Mouse (Mus musculus) retina, adult 2 months (tissue): ENCODE measurements around the gene Relt.

Experiments
- DNase-seq: peaks from one replicate; pipeline ENCODE4 v3.0.0-alpha.2; 2012; ENCODE audit warnings: low read depth, low spot score

Gene Relt

DNA sequence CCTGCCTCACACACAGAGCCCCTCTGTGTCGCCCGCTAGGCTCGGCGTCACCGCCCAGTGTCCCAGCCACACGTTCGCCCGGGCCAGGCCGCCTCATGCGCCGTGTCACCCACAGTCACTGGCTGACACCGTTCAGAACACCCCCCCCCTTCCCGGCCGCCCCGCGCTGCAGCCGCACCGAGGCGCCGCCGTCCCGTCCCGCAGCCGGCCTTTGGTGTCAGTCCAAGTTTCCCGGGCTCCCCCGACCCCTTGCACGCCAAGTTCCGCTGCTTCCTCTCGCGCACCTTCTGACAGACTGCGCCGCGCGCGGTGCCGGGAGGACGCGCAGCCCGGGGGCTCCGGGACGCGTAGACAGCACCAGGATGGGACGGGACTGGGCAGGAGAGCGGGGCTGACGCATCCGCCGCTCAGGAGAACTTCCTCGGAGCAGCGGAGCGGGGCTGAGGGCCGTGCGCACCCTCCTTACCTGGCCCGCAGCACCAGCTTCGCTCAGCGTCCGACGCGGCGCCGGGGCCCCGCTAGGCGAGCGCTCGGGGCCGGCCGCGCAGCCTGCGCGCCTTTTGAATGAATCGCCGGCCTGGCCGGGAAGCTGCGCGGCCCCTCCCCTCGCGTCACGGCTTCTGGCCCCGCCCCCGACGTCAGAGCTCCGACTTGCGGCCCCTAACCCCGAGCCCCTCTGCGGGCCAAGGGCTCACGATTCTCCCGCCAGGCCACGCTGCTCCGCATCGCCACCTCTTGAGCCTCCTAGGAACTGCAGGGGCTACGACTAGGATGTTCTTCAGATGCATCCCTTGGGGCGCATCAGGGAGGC lies at the start of gene Relt:
Relt (minus strand) TSS at position 619 of the 811 bp plus-strand sequence.
- peak; percentile 60 for DNase-seq

DNA sequence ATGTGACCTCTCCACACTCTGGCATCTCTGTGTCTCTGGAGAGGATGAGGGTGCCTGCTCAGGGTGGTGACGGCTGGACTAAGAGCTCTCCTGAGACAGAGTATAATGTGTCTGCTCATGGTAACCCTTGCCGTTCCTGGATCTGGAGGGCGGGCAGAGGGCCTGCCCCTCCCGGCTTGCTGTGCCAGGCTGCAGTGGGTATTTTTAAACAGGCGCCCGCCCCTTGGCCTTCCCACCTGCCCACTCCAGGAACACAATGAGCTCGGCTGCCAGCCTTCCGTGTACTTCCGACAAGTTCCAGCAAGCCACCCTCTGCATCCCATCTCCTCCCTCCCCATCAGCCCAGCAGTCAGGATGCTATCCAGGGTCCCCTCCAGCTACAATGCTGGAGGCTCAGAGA lies 48.5 kb upstream of the Relt start:
- DNase-seq, result no peak

DNA sequence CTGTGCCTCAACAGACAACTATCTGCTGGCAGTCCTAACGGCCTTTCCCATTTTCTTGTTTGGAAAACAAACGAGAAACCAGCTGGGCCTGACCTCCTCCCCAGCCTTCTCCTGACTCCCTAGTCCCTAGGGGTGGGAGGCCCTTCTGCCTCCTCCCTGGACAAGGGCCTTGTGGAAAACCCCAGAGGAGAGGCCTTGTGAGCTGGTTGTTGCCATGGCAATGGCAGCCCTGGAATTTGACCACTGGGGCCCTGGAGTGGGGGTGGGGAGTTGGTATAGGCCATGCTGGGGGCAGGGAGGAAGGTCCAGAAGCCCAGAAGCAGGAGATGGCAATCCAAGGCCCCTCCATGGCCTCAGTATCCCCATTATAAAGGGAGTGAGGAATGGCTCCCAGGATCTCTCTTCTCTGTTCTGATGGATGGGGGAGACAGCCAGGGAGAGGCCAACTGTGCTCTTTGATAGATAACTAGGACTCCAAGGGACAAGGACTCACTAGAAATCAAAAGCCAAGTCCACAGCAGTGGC lies 48.1 kb upstream of the Relt start:
- DNase-seq, result no peak

DNA sequence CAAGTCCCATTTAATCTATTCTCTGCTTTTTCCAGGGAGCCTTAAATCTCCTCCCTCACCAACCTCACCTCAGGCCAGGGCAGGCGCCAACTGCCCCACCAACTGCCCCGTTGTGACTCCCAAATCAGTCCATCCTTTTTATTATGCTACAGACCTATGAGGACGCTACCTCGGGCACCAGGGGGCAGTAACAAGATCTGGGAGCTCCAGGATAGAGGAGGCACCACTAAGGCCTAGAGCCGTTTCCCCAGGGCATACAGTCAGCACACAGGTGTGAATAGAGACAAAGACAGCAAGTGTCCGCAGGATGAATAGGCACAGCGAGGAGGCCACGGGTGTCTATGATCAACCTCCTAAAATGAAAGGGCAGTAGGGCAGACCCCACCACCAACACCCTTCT lies 45.3 kb upstream of the Relt start:
- no peak for DNase-seq

DNA sequence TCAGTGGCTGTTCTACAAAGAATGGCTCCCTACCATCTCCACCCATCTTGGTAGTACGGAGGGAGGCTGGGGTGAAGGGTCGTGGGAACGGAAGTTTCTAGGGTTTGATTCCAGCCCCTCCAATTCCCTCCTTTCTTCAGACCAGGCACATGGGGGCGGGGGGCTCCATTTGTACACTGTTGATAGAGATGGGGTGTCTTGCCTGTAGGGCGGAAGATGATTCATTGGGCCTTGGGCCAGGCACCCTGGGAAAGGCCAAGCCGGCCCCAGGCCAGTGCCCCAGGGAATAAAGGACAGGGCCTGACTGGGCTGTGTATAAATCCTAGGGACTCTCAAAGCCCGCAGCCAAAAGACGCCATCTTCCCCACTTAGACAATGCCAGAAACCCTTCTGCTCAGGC lies 44.8 kb upstream of the Relt start:
- no peak for DNase-seq

DNA sequence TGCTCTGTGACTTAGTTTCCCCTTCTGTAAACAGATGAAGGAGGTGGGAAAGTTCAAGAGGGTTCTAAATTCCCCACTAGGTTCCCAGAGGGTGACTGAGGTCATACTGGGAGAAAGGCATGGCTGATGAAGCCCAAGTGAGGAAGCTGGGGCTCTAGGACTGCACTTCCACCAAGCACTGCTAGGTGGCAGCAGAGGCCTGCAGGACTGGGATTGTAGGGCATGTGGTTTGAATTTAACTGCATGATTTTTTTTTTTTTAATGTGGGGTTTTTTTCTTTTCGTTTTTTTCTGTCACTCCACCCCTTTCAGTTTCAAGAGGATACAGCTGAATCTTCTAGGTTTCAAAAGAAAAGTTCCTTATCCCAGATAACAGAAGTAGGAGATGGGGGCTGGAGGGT lies 44.0 kb upstream of the Relt start:
- no peak for DNase-seq

DNA sequence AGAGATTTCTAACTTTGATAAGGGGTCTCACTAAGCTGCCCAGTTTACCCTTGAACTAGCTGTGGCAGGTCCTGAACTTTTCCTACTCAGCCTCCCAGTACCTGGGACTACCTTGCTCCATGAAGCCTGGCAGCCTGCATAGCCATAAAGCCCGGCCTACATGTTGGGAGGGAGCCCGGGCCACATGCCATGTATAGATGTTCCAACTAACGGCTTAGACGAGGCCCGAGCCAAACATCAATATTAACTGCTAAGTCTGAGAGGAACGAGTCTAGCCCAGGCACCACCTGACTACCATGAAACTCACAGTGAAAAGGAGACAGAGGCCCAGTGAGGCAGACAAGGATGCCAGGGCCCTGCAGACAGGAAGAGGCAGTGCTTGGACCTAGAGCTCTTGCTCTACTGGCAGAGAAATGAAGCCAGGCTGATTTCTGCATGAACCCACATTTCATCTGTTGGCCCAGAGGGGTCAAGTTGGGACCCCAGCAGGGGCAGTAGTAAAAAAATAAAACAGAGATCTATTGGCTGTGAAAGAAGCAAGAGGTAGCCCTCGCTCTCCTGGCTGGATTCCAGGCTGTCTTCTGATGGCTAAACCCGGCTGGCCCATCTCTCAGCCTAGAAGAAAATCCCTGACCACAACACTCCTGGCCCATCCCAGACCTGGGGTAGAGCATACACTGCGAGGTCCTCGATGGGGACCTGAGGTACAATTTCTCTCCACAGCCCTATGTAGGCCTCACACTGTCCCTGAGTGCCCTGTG lies 43.0 kb upstream of the Relt start:
- DNase-seq, result no peak

DNA sequence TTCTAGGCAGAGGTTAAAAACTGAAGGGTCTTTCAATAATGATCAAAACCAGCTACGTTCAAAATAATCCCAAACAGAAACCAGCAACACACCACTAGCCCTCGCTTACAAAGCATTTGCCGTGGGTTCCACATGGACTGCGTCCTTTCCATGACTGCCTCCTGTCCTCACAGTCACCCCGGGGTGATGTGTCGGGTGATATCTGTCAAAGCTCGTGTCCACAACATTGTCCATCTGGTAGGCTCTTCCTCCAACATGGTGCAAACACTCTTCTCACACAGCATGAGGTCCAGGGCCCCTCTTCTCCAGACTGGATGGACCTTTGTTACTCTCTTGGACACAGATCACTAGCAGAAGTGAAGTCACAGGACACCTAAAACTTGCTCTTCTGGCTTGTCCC lies 41.8 kb upstream of the Relt start:
- DNase-seq, result no peak

DNA sequence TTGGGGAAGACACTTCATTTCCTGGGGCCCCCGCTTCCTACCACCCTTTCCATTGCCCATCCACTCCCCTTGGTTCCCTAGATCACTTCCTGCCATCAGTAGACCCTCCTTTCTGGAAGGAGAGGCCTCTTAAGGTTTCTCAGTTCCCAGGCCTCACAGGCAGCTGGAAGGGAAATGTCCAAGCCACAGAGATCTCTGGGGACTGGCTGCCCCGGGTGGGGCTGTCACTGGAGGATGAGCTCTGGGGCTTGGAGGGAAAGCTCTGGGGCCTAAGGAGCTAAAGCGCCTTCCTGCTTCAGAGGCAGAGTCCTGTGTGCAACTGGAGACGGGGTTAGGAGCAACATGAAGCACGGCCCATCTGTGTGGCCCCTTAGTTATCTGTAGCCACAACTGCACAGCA lies 41.4 kb upstream of the Relt start:
- DNase-seq, result no peak

DNA sequence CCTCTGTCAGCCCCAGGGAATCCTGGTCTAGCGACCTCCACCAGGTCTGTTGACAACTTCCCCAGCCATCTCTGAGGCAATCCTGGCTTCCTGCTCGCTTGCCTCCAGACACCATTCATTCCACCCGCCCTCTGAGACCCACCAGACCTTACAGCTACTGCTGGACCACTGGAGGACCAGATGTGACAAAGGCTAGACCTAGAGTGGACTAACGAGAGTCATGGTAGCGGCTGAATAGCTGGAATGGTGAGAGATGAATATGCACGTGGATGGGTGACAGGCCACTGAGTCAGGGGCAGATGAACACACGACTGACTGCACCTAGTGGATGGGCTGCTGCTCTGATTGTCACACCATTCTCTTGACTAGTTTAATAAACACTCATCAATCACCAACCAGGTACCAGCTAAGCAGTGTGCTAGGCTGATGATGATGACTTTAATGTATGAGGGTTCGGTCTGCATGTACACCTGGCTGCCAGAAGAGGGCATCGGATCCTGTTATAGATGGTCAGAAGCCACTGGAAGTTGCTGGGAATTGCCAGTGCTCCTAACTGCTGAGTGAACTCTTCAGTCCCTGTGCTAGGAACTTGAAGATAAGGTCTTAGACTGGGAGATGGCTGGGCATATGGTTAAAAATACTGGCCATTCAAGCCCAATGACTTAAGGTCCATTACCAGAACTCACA lies 39.3 kb upstream of the Relt start:
- no peak for DNase-seq

DNA sequence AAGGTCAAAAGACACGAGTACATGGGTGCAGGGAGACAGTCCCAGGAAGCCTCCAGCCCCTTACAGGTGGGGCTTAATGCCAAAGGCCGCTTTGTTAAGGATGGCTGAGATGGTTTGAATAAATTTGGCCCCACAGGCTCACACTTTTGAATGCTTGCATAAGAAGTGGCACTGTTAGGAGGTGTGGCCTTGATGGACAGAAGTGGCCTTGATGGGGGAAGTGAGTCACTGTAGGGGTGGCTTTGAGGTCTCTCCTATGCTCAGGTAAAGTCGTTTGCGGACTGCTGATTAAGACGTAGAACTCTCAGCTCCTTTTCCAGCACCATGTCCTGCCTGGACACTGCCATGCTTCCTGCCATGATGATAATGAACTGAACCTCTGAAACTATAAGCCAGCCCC lies 34.6 kb upstream of the Relt start:
- DNase-seq, result no peak

DNA sequence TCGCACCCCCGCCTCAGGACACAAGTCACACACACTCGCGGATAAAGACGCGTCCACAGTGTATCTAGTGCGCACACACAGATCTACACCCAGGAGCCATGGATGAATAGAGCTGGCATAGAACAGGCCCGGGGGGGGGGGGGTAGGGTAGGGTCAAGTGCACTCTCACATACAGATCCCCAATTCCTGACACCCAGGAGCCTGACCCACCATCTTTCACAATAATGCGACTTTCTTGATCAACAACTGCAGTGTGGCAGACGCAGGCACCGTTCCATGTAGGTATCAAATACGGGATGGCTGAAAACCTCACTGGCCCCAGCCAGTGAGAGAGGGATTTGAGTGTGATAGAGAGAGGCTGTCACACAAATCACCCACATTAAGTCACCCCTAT lies 31.6 kb upstream of the Relt start:
- DNase-seq, result no peak

DNA sequence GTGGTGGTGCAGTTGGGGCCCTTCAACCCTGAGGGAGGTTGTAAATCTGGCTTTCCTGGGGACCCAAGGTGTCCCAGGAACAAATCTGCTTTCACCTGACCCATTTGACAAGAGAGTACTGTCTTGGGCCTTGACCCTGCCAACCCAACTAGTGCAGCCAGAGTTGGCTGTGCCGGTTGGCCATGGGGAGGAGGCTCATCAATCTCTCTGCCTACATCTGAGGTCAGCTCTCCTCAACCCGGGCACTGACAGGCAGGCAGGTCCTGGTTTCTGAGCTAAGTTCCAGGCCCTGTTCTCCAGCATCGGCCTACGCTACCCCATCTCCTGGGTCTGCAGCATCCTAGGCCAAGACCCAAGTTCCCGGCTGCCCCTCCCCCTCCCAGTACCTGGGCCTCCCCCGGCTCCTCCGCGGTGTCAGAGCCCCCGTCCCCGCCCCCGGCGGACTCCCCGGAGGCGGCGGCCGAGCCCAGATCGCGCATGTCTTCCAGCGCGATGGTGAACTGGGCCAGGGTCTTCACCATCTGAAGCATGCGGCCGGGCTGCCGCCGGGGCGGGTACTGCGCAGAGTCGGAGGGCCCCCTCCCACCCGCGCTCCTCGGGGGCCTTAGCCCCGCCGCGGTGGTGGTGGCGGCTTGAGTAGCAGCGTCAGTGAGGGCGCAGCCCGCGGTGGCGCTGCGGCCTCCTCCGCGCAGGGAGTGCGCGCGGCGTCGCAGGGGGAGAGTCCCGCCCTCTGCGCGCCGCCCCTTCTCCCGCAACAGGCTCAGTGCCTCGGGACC lies 31.0 kb upstream of the Relt start:
- DNase-seq, result no peak

DNA sequence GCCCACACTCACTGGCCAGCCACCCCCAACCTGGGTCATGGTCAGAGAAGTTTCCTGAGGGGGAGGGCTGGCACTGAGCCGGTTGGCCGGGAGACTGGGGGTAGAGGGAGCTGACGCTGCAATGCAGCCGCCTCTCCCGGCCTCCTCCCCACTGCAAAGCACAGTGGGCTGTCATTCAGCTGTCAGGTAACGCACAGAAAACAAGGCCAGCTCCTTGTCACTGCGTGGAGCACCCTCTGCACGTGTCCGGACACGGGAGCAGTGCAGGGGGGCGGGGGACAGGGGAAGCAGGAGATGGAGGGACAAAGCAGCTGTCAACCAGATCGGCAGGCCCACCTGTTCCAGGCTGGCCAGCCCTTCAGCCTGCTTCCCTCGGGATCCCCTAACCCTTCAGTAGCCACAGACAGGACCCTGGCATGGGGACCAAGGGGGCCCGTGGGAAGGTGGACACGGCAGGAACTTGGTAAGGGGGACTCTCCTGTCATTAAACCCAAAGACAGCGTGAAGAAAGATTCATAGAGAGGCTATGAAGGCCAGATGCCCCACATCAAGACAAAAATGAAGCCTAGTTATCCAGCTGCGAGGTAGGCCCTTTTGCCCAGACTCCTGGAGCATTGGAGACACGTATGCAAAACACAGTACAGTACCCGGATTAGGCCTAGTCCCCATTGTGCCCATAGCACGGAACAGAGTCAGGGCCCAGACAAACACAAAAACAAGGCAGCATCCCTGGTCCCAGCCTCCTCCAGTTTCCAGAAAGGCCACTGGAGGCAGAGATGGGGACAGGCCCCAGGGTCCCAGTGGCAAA lies 30.2 kb upstream of the Relt start:
- no peak for DNase-seq

DNA sequence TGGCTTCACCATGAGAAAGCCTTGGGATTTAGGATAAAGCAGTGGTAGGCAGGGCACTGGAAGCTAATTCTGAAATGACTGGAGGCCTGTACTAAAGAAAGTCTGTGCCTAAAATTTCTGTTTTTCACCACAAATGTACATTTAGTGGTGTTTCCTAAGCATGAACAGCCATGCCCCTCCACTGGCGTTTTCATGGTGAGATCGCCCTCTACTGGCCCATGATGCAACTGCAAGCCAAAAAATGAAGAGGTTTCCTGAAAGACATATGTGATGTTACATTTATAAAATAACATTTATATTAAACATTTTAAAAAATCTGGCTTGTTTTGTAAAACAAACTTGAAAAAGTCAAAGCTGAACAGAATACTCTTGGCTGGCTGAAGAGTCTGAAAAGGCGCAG lies 23.3 kb upstream of the Relt start:
- DNase-seq, result no peak

DNA sequence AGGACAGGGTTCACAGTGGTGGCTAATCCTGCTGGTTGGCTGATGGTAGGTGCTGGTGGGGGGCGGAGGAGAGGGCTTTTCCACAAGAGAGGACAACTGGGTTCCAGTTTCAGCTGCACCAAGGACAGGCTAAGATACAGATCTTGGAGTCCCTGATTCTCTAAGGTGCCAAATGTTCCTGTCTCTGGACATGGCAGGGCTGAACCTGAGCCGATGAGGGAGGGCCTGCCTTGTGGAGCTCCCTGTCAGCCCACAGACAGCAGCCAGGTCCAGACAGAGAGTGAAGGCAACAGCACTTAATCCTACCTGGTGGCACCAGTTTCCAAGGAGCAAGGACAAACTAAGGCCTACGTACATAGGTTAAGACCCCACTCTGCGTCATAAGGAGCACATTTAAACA lies 21.2 kb upstream of the Relt start:
- DNase-seq, result no peak

DNA sequence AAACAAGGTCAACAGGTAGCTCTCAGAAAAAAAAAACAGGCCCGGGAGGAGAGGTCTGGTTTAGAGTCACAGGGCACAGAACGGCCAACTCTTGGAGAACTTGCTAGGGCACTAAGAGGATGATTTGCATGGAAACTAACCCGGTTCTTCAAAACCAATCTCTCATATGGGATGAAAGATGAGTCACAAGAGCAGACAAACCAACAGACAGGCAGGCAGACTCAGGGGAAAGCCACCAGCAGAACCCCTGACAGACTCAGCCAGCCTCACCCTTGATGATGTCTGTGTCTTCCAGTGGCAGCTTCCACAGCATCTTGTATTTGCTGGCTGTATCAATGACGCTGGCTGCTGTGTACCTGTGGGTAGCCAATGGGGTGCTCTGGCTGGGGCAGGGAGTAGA lies 18.7 kb upstream of the Relt start:
- DNase-seq, result no peak

DNA sequence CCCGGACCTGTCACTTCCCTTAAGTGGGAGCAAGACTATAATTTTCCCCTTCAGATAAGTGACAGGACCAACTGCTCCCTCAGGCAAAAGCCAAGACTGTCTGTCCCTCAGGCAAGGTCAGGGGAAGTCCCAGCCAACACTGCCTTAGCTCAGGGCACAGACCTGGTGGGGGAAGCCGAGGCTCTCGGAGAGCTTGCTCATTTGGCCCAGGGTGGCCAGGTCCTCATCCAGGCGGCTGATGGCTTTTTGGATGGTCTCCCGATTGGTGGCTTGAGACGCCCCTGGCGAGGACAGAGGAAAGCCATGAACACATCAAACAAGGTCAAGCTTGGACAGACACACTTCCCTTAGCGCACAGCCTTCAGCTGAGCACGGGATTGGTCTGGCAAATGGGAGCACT lies 18.3 kb upstream of the Relt start:
- no peak for DNase-seq

DNA sequence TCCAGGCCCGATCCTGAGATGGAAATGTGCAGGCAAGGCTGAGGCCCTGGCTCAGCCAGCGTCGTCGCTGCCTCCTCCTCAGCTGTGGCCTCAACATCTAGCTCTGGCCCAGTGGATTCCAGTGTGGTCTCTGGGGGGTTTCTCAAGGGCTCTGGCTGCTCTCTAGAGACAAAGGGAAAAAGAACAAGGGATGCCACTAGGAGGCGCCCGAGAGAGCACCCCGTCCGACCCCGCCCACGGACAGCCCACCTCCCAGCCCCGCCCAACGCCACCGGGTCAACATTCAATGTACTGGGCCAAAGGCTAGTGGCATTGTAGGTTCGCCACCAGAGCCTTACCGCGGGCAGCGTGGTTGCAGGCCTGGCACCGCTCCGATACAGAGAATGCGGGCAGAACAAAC lies 16.3 kb upstream of the Relt start:
- DNase-seq, result no peak

DNA sequence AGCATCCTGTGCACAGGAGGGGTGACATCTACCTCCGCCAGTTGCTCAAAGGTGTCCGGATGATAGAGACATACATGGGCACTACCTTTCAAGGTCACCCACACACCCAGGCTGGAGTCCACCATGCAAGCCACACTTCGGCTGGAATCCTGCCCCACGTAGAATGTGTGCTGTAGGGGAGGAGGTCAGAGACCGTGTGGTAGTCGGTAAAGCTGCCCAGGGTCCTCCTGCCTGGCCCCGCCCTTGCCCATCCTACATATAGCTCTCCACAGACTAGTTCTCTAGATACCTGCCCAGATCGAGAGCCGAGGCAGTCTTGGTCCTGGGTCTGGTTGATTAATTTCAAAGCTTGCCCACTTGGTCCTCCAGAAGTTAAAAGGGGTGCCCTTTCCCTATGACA lies 13.5 kb upstream of the Relt start:
- no peak for DNase-seq

DNA sequence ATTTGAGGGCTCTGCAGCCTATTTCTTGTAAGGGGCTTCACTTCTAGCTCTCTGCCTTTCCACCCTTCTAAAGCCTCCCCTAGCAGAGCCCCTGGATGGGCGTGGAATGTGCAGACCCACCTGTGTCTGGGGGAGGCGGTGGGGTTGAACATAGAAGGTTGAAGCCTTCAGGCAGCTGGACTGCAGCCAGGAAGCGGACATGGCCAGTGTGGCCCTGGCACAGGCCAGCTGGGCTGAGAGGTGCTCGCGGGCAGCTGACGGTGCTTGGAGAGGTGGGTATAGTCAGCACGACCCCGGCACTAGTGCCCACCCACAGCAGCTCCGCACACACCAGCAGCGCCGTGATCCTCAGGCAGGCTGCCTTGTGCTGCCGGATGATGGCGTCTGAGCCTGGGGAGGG lies 13.0 kb upstream of the Relt start:
- DNase-seq, result no peak
